Mouse (Mus musculus) megakaryocyte, embryonic 14.5 days (primary cell): ENCODE measurements around the gene Fbxl13.

Source experiments
- FLI1 ChIP-seq: IDR thresholded peaks from 2 replicates; pipeline ENCODE4 v1.6.1; 2012; ENCODE audit warnings: low read length, inconsistent platforms, mixed read lengths
- GATA1 ChIP-seq: IDR thresholded peaks from 3 replicates; pipeline ENCODE4 v1.6.1; 2012; ENCODE audit warnings: mixed read lengths, low read length, inconsistent platforms, borderline replicate concordance

GRCm38 (mm10) chr5:21599961-21600360, 45.5 kb downstream of the Fbxl13 start:
- TF ChIP-seq GATA1 (no peak), FLI1 (no peak)
